Mouse (Mus musculus): ENCODE results near the gene Lgals3. TPM values are rescaled to one million over a fixed set of nuclear protein-coding genes. Genes with fewer than 3 reads are reported as not detected.
A peak's percentile ranks its signal among the peaks of the same experiment; 100 is the strongest.

The Lgals3 gene
- polyA plus RNA-seq, 1 experiment from 2014 or later, result 8.4 TPM

DNA sequence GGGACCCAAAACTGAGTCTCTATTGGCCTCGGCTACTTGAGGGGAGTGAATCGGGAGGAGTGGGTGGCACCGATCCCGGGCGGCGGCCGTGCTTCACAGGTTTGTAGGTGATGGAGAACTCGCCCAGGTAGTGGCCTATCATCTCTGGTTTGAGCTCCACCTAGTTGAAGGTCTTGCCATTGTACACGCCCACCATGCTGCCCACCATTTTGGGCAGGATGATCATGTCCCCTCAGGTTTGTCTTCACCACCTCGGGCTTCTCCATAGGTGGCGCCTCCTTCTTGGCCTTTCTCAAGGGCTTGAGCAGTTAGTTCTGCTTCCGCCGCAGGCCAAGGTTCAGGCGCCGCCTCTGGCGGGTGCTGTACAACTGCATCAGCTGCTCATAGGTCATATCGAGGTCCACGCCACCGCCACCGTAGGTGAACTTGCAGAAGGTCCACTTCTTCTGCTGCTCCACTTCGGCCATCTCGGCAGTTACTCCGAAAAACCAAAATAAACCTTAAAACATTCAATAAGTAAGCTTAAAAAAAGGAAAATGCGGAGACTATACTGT is 52.2 kb downstream of the Lgals3 start:
- ATAC-seq (ENCODE audit: low FRiP score, low TSS enrichment) (no peak), DNase-seq (no peak)
- H3K4me3 ChIP-seq (replicated peaks; ENCODE audit: low read depth, low read length), result no peak overlapping the region
- H3K27ac ChIP-seq (replicated peaks; ENCODE audit: low read depth, low read length), result no peak overlapping the region
- no peaks in the 10 kb centered on the region for H3K27me3 ChIP-seq (ENCODE audit: control insufficient read depth, insufficient read depth, low read length)
- H3K9ac ChIP-seq (replicated peaks; ENCODE audit: low read length), result no peak overlapping the region
- H3K36me3 ChIP-seq (ENCODE audit: control insufficient read depth, insufficient read depth, low read length), result no peaks in the 10 kb centered on the region
- WGBS, result 94% methylated on average over 24 of the region's 24 CpGs
- H3K9me3 ChIP-seq (ENCODE audit: control insufficient read depth, low read length), result no peaks in the 10 kb centered on the region
- no peak overlapping the region for H3K4me2 ChIP-seq (ENCODE audit: low read length)
- no peaks in the 10 kb centered on the region for H3K4me1 ChIP-seq (ENCODE audit: control insufficient read depth, insufficient read depth, low read length)

DNA sequence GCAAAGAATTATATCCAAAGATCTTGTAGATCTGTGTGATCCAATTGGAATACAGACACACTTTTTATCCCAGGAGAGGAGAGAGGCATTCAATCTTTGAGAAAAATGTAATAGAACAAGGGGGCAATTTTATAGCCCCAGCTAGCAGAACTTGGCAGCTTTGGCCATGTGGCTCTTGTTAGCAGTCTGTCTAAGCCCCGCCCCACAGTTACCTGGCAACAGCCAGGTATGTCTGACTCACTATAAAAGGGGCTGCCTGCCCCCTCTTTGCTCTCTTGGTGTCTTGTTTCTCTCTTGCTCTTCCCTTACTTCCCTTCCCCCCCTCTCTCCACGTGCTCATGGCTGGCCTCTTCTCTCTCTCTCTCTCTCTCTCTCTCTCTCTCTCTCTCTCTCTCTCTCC is 54.1 kb downstream of the Lgals3 start:
- WGBS, result 46% methylated on average over 2 of the region's 2 CpGs
- Histone ChIP-seq H3K9me3 (ENCODE audit: control insufficient read depth, low read length) (no peaks in the 10 kb centered on the region), H3K9ac (replicated peaks; ENCODE audit: low read length) (no peak overlapping the region), H3K27me3 (ENCODE audit: control insufficient read depth, insufficient read depth, low read length) (no peaks in the 10 kb centered on the region), H3K27ac (replicated peaks; ENCODE audit: low read depth, low read length) (no peak overlapping the region), H3K36me3 (ENCODE audit: control insufficient read depth, insufficient read depth, low read length) (no peaks in the 10 kb centered on the region), H3K4me1 (ENCODE audit: control insufficient read depth, insufficient read depth, low read length) (no peaks in the 10 kb centered on the region), H3K4me3 (replicated peaks; ENCODE audit: low read depth, low read length) (no peak overlapping the region), H3K4me2 (ENCODE audit: low read length) (no peak overlapping the region)
- no peak for DNase-seq
- no peak for ATAC-seq (ENCODE audit: low FRiP score, low TSS enrichment)

DNA sequence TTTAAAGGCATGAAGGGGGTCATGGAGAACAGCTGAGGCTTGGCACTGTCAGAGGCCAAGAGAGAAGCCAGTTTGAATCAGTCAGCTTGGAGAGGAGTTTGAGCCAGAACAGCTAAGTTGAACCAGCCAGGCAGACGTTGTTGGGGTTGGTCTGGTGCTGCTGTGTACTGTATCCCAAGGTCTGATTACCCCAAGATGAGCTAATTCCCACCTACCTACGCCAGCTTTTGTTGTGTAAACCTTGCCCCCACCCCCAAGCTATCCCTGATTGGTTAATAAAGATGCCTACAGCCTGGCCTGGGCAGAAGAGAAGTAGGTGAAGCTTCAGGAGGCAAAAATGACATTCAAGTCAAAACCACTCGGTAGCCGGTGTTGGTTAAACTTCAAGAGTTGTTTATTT is 54.9 kb downstream of the Lgals3 start:
- H3K27ac ChIP-seq (replicated peaks; ENCODE audit: low read depth, low read length), result no peak overlapping the region
- H3K9ac ChIP-seq (replicated peaks; ENCODE audit: low read length), result no peak overlapping the region
- DNase-seq (no peak), ATAC-seq (ENCODE audit: low FRiP score, low TSS enrichment) (no peak)
- H3K27me3 ChIP-seq (ENCODE audit: control insufficient read depth, insufficient read depth, low read length), result no peaks in the 10 kb centered on the region
- no peaks in the 10 kb centered on the region for H3K4me1 ChIP-seq (ENCODE audit: control insufficient read depth, insufficient read depth, low read length)
- no peak overlapping the region for H3K4me2 ChIP-seq (ENCODE audit: low read length)
- no peak overlapping the region for H3K4me3 ChIP-seq (replicated peaks; ENCODE audit: low read depth, low read length)
- H3K36me3 ChIP-seq (ENCODE audit: control insufficient read depth, insufficient read depth, low read length), result no peaks in the 10 kb centered on the region
- whole genome bisulfite sequencing, result 66% methylated on average over 4 of the region's 4 CpGs
- no peaks in the 10 kb centered on the region for H3K9me3 ChIP-seq (ENCODE audit: control insufficient read depth, low read length)

DNA sequence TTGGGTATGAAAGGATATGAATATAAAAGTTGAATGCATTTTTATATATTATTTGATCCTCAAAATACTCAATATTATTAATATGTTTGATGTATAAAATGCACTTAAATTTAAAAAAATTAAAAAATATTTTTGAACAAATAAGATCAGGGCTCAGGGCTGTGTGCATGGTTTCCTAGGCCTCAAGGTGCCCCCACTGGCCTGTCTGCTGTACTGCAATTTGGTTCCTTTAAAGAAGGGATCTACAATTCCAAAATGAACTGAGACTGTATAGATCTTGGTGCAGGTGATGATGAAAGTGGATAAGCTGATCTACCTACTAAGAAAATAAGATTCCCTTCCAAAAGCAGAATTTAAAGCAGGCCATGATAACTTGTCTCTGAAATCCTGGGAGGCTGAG is 65.4 kb downstream of the Lgals3 start:
- Histone ChIP-seq H3K4me1 (ENCODE audit: control insufficient read depth, insufficient read depth, low read length) (no peaks in the 10 kb centered on the region), H3K36me3 (ENCODE audit: control insufficient read depth, insufficient read depth, low read length) (no peaks in the 10 kb centered on the region), H3K9me3 (ENCODE audit: control insufficient read depth, low read length) (no peaks in the 10 kb centered on the region), H3K9ac (replicated peaks; ENCODE audit: low read length) (no peak overlapping the region), H3K4me3 (replicated peaks; ENCODE audit: low read depth, low read length) (no peak overlapping the region), H3K4me2 (ENCODE audit: low read length) (no peak overlapping the region), H3K27ac (replicated peaks; ENCODE audit: low read depth, low read length) (no peak overlapping the region), H3K27me3 (ENCODE audit: control insufficient read depth, insufficient read depth, low read length) (no peaks in the 10 kb centered on the region)
- DNase-seq (peak; percentile 16), ATAC-seq (ENCODE audit: low FRiP score, low TSS enrichment) (no peak)

Other genes starting within 250 kb of the Lgals3 start
- gene Gch1, start 178.3 kb upstream of the Lgals3 start, polyA plus RNA-seq (2014; fragmentation: Nextera tagmentation; extraction: Ambion mirVana), result 6.2 and 6.8 TPM in 2 replicates
- 14.1 and 21.1 TPM in 2 replicates for gene Wdhd1, start 90.9 kb upstream of the Lgals3 start, polyA plus RNA-seq (2014; fragmentation: Nextera tagmentation; extraction: Ambion mirVana)
- gene Socs4, start 90.8 kb upstream of the Lgals3 start, polyA plus RNA-seq (2014; fragmentation: Nextera tagmentation; extraction: Ambion mirVana), result 4.8 and 5.7 TPM in 2 replicates
- gene Mapk1ip1l, start 69.5 kb upstream of the Lgals3 start, polyA plus RNA-seq (2014; fragmentation: Nextera tagmentation; extraction: Ambion mirVana), result 45.6 and 61.4 TPM in 2 replicates
- gene Dlgap5, start 50.7 kb downstream of the Lgals3 start, polyA plus RNA-seq (2014; fragmentation: Nextera tagmentation; extraction: Ambion mirVana), result 5.2 and 12.6 TPM in 2 replicates
- 28.5 and 33.2 TPM in 2 replicates for gene Fbxo34, start 82.7 kb downstream of the Lgals3 start, polyA plus RNA-seq (2014; fragmentation: Nextera tagmentation; extraction: Ambion mirVana)
- 16.6 and 19.8 TPM in 2 replicates for gene Atg14, start 202.9 kb downstream of the Lgals3 start, polyA plus RNA-seq (2014; fragmentation: Nextera tagmentation; extraction: Ambion mirVana)

All from midbrain, embryonic 14.5 days (tissue).